Mouse (Mus musculus): ENCODE data around the gene Gjb4.
A peak's percentile ranks its signal among the peaks of the same experiment; 100 is the strongest.

The Gjb4 gene

GRCm38 (mm10) chr4:127349560-127350300 lies 4.2 kb downstream of the Gjb4 start:
- DNase-seq: no peak

- DNase-seq: no peak
These were observed 8.9 kb downstream of the Gjb4 start for GRCm38 (mm10) chr4:127345000-127345399.

GRCm38 (mm10) chr4:127341372-127341771 lies 12.5 kb downstream of the Gjb4 start:
- no peak for DNase-seq

GRCm38 (mm10) chr4:127337668-127338067 lies 16.2 kb downstream of the Gjb4 start:
- DNase-seq: no peak

GRCm38 (mm10) chr4:127334870-127335504 lies 18.9 kb downstream of the Gjb4 start:
- no peak for DNase-seq

- DNase-seq: no peak
These were observed 22.7 kb downstream of the Gjb4 start for GRCm38 (mm10) chr4:127331171-127331570.

- DNase-seq: no peak
These were observed 23.4 kb downstream of the Gjb4 start, which contains the start of gene Gjb3 for GRCm38 (mm10) chr4:127330181-127331100. Gjb3 (minus strand) TSS chr4:127330844.

GRCm38 (mm10) chr4:127329751-127330150 lies 24.1 kb downstream of the Gjb4 start:
- DNase-seq: no peak

- no peak for DNase-seq
These were observed 24.8 kb downstream of the Gjb4 start for GRCm38 (mm10) chr4:127329046-127329445.

- no peak for DNase-seq
These were observed 25.5 kb downstream of the Gjb4 start for GRCm38 (mm10) chr4:127328378-127328777.

GRCm38 (mm10) chr4:127327749-127328148 lies 26.1 kb downstream of the Gjb4 start:
- no peak for DNase-seq

- DNase-seq: no peak
These were observed 26.6 kb downstream of the Gjb4 start for GRCm38 (mm10) chr4:127327258-127327657.

- no peak for DNase-seq
These were observed 28.6 kb downstream of the Gjb4 start for GRCm38 (mm10) chr4:127325276-127325675.

- DNase-seq: peak; percentile 88
These were observed 29.1 kb downstream of the Gjb4 start for GRCm38 (mm10) chr4:127324759-127325158.

- DNase-seq: no peak
These were observed 29.6 kb downstream of the Gjb4 start for GRCm38 (mm10) chr4:127324296-127324695.

GRCm38 (mm10) chr4:127323651-127324050 lies 30.2 kb downstream of the Gjb4 start:
- DNase-seq: no peak

GRCm38 (mm10) chr4:127319613-127320012 lies 34.3 kb downstream of the Gjb4 start:
- DNase-seq: peak; percentile 87

- DNase-seq: no peak
These were observed 36.7 kb downstream of the Gjb4 start for GRCm38 (mm10) chr4:127317143-127317542.

GRCm38 (mm10) chr4:127315753-127316152 lies 38.1 kb downstream of the Gjb4 start:
- DNase-seq: no peak

- DNase-seq: no peak
These were observed 39.3 kb downstream of the Gjb4 start for GRCm38 (mm10) chr4:127314585-127314984.

- peak; percentile 86 for DNase-seq
These were observed 40.0 kb downstream of the Gjb4 start, which contains the start of gene Gja4 for GRCm38 (mm10) chr4:127313861-127314260. Gja4 (minus strand) TSS chr4:127314039.

GRCm38 (mm10) chr4:127312349-127312748 lies 41.5 kb downstream of the Gjb4 start:
- no peak for DNase-seq

GRCm38 (mm10) chr4:127311561-127311960 lies 42.3 kb downstream of the Gjb4 start:
- no peak for DNase-seq

Data from lung, postnatal 14 days (tissue).